Mouse (Mus musculus) neural tube, embryonic 15.5 days (tissue): ENCODE measurements at regions not wholly inside any gene's neighbourhood (a gene's known extent, or its start where the extent isn't known, plus 50 kb on each side); places are given as distances from the start of the nearest gene placed in this dataset.

Experiments used
- ATAC-seq: fragments of 200-750 bp; cut with Nextera tagmentation; 2 replicates; pipeline ENCODE4 v1.8.0; 2017; ENCODE audit warnings: mild to moderate bottlenecking, moderate TSS enrichment, moderate library complexity; ENCODE audit not compliant: low FRiP score
- H3K27ac ChIP-seq: fragments of 300-500 bp; sonication (generic); replicated peaks from 2 replicates; pipeline ENCODE4 v1.5.1; 2015; ENCODE audit warnings: mild to moderate bottlenecking, inconsistent platforms
- H3K27me3 ChIP-seq: fragments of 300-500 bp; sonication (generic); replicated peaks from 2 replicates; pipeline ENCODE4 v1.6.1; 2015; ENCODE audit warnings: inconsistent platforms
- H3K36me3 ChIP-seq: fragments of 300-500 bp; sonication (generic); 2 replicates; pipeline ENCODE4 v1.6.1; 2015; ENCODE audit warnings: inconsistent platforms
- H3K4me1 ChIP-seq: fragments of 300-500 bp; sonication (generic); 2 replicates; pipeline ENCODE4 v1.6.1; 2015; ENCODE audit warnings: inconsistent platforms
- H3K4me2 ChIP-seq: fragments of 300-500 bp; sonication (generic); 2 replicates; pipeline ENCODE4 v1.6.1; 2015; ENCODE audit warnings: inconsistent platforms, mild to moderate bottlenecking, moderate library complexity
- H3K4me3 ChIP-seq: fragments of 300-500 bp; sonication (generic); replicated peaks from 2 replicates; pipeline ENCODE4 v1.5.1; 2015; ENCODE audit warnings: mild to moderate bottlenecking, inconsistent platforms
- H3K9ac ChIP-seq: fragments of 300-500 bp; sonication (generic); replicated peaks from 2 replicates; pipeline ENCODE4 v1.6.1; 2015; ENCODE audit warnings: mild to moderate bottlenecking, inconsistent platforms
- H3K9me3 ChIP-seq: fragments of 300-500 bp; sonication (generic); replicated peaks from 2 replicates; pipeline ENCODE4 v1.6.1; 2016; ENCODE audit warnings: inconsistent platforms
- WGBS: fragments of 180-500 bp; shearing (Covaris S2); methylation state at CpG from one replicate; pipeline ENCODE4 v1.1.7; 2015; ENCODE audit warnings: mixed read lengths; 5-methylcytosine and 5-hydroxymethylcytosine counted together

DNA sequence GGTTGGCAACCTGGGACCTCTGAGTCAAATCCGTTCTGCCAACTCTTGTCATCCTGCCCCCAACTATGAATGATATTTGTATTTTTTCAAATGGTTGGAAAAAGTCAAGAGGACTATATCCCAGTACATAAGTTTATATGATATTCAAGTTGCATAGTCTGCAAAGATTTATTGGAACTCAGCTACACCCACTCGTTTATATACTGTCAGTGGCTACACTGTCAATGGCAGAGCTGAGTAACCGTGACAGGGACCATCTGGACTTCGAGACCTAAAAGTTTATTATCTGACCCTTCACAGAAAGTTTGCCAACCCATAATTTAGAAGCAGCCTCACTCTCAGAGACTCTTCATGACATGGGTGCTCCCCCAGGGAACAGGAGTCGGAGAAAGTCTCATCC, 107.7 kb upstream of the Hand2 start:
- Histone ChIP-seq H3K4me1 (no peaks in the 10 kb centered on the region), H3K9ac (no peak overlapping the region), H3K27ac (no peak overlapping the region), H3K9me3 (no peaks in the 10 kb centered on the region), H3K4me3 (no peak overlapping the region), H3K27me3 (no peaks in the 10 kb centered on the region), H3K4me2 (no peak overlapping the region), H3K36me3 (no peaks in the 10 kb centered on the region)
- 74% methylated on average over 5 of the region's 5 CpGs for WGBS
- no peak for ATAC-seq

DNA sequence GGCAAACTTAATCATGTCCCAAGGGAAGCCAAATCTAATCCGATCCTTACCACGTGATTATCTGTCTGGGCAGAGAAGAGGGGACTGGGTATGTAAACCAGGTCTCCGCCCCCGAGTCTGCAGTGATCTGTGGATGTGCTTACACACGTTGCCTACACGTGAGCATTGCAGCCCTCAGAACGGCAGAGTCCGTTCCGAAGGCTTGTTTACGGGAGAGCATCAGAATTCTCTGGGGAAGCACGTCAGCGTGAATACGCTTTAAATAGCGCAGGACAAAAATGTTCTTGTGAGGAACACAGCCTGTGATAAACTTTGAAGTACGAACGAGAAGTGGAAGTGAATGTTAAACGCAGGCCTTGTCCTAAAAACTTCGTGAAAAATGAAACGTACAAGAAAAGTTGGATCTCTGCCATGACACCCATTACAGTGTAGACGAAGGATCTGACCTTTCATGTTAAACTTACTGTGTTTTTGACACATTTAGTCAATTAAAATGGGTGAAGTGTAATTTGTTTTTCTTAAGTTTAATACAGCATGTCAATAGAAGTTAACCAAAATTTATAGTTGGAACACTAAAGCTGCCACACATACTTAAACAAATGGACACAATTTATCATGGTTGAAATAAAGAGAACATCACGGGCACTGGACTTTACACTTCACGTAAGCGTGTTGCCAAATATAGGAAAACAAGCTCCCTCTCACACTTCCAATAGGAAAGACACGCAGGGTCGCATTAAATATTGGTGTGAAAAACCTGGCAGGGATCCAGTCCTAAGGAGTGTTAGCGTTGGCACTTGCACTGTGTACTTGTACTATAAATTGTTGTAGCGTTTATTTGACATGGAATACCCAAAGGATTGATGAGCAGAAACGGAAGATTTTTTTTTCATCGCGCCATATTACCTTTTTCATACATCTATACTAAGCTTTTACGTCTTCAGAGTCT, 106.5 kb upstream of the Hand2 start:
- Histone ChIP-seq H3K4me1 (no peaks in the 10 kb centered on the region), H3K27ac (no peak overlapping the region), H3K27me3 (no peaks in the 10 kb centered on the region), H3K9ac (no peak overlapping the region), H3K9me3 (no peaks in the 10 kb centered on the region), H3K36me3 (no peaks in the 10 kb centered on the region), H3K4me2 (peak overlapping the region; percentile 18; the same call in 1 of the 2 replicates), H3K4me3 (no peak overlapping the region)
- 70% methylated on average over 31 of the region's 31 CpGs for whole genome bisulfite sequencing
- no peak for ATAC-seq

DNA sequence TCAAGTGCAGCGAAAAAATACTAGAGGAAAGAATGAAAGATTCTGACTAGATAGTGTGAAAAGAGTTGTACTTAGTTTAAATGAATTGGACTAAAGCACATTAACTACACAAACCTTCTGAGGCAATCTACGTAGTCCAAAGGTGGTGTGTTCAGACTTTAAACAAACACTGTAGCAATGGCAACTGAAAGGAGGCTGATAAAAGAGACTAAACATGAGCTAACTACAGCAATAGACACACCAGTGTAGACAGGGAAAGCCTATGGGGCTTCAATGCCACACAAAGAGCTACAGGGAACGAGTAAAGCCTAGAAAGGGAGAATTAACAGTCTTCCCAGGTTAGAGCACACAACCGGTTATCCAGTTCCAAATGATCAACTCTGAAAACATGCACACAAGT, 90.2 kb upstream of the Hand2 start:
- H3K4me2 ChIP-seq: no peak overlapping the region
- no peaks in the 10 kb centered on the region for H3K27me3 ChIP-seq
- no peaks in the 10 kb centered on the region for H3K4me1 ChIP-seq
- no peak overlapping the region for H3K4me3 ChIP-seq
- H3K27ac ChIP-seq: no peak overlapping the region
- no peaks in the 10 kb centered on the region for H3K36me3 ChIP-seq
- ATAC-seq: no peak
- no peak overlapping the region for H3K9ac ChIP-seq
- 87% methylated on average over 4 of the region's 4 CpGs for WGBS
- H3K9me3 ChIP-seq: no peaks in the 10 kb centered on the region

DNA sequence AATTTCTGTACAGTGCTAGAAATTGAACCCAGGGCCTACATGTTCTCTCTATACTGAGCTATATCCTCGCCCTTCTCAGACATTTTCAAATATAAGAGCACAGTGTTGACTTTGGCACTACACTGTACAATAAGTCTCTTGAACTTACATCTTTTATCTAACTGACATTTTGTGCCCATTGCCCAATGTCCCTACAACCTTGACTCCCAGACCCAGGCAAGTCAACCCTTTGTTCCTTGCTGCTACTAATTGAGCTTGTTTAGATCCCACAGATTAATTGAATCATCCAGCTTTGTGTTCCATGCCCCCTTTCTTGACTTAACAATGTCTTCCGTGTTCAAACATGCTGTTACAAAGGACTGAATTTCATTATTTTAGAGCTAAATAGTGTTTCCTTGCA, 78.5 kb upstream of the Hand2 start:
- Histone ChIP-seq H3K4me2 (no peak overlapping the region), H3K9me3 (no peaks in the 10 kb centered on the region), H3K9ac (no peak overlapping the region), H3K27me3 (no peaks in the 10 kb centered on the region), H3K36me3 (no peaks in the 10 kb centered on the region), H3K4me1 (no peaks in the 10 kb centered on the region), H3K4me3 (no peak overlapping the region), H3K27ac (no peak overlapping the region)
- no peak for ATAC-seq
- 75% methylated on average over 2 of the region's 2 CpGs for WGBS

DNA sequence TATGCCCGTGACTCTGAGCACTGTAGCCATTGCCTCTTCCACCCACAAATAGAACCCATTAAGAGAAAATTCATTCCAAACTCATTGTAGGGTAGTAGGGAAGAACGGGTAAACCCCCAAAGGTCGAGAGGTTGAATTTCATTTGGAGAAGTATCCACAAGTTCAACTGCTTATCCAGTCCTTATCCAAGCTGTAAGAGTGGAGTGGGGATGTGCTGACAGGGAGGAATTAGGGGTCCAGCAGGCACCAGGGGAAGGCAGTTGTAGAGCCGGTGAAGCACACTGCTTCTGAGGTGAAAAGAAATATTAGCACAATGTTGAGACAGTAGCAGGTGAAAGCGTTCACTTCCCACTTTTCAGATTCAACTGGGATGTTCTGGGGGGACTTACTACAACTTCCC, 71.7 kb upstream of the Hand2 start:
- no peak overlapping the region for H3K9ac ChIP-seq
- no peaks in the 10 kb centered on the region for H3K9me3 ChIP-seq
- WGBS: 78% methylated on average over 5 of the region's 5 CpGs
- H3K4me2 ChIP-seq: no peak overlapping the region
- H3K27ac ChIP-seq: no peak overlapping the region
- no peaks in the 10 kb centered on the region for H3K36me3 ChIP-seq
- no peaks in the 10 kb centered on the region for H3K27me3 ChIP-seq
- no peaks in the 10 kb centered on the region for H3K4me1 ChIP-seq
- ATAC-seq: no peak
- no peak overlapping the region for H3K4me3 ChIP-seq
